Mouse (Mus musculus) midbrain, embryonic 10.5 days (tissue): ENCODE results near the gene Etnk2. TPM values are rescaled to one million over a fixed set of nuclear protein-coding genes. Genes with fewer than 3 reads are reported as not detected.

Experiments used
- DNase-seq: peaks from one replicate; pipeline ENCODE4 v3.0.0-alpha.2; 2017; ENCODE audit warnings: low spot score
- H3K27ac ChIP-seq: fragments of 300-500 bp; sonication (generic); replicated peaks from 2 replicates; pipeline ENCODE4 v1.5.1; 2016; ENCODE audit warnings: mild to moderate bottlenecking
- H3K27me3 ChIP-seq: fragments of 300-500 bp; sonication (generic); 2 replicates; pipeline ENCODE4 v1.6.1; 2016; ENCODE audit warnings: low read depth, mild to moderate bottlenecking; ENCODE audit not compliant: poor library complexity, severe bottlenecking
- H3K36me3 ChIP-seq: fragments of 300-500 bp; sonication (generic); 2 replicates; pipeline ENCODE4 v1.6.1; 2016; ENCODE audit warnings: mild to moderate bottlenecking, moderate library complexity
- H3K4me1 ChIP-seq: fragments of 300-500 bp; sonication (generic); 2 replicates; pipeline ENCODE4 v1.6.1; 2016
- H3K4me3 ChIP-seq: fragments of 300-500 bp; sonication (generic); 2 replicates; pipeline ENCODE4 v1.5.1; 2016; ENCODE audit warnings: mild to moderate bottlenecking, moderate library complexity
- H3K9me3 ChIP-seq: fragments of 300-500 bp; sonication (generic); replicated peaks from 2 replicates; pipeline ENCODE4 v1.6.1; 2016; ENCODE audit warnings: mild to moderate bottlenecking
- WGBS: fragments of 180-500 bp; shearing (Covaris S2); methylation state at CpG from one replicate; pipeline ENCODE4 v1.1.7; 2016; 5-methylcytosine and 5-hydroxymethylcytosine counted together
- polyA plus RNA-seq: library from polyadenylated mRNA; unstranded; fragments of >200 nt; fragmentation: Nextera tagmentation; extraction: Ambion mirVana; gene quantifications from 2 replicates; pipeline ENCODE4 v1.2.1, GENCODE M21; 2016

Gene Etnk2
- polyA plus RNA-seq, 1 experiment from 2014 or later, result 3.9 TPM

- H3K36me3 ChIP-seq, result peaks cover 51% of the 10 kb centered on the region
- WGBS, result 75% methylated on average over 4 of the region's 4 CpGs
- H3K4me1 ChIP-seq, result peaks cover 72% of the 10 kb centered on the region
Observed at GRCm38 (mm10) chr1:133394702-133395101, 31.3 kb downstream of the Etnk2 start.

GRCm38 (mm10) chr1:133396693-133397092 is 33.3 kb downstream of the Etnk2 start:
- Histone ChIP-seq H3K9me3 (peaks cover 6% of the 10 kb centered on the region; the same call in 1 of the 2 replicates), H3K27ac (peak overlapping the region; percentile 90), H3K27me3 (peaks cover 24% of the 10 kb centered on the region), H3K4me3 (0 out of 2 replicates have a peak overlapping the region, but pooled peaks have one; percentile 44), H3K4me1 (peaks cover 83% of the 10 kb centered on the region), H3K36me3 (peaks cover 48% of the 10 kb centered on the region)
- 87% methylated on average over 5 of the region's 5 CpGs for WGBS
- DNase-seq, result no peak

More at GRCm38 (mm10) chr1:133394702-133395101, 31.3 kb downstream of the Etnk2 start:
- H3K27me3 ChIP-seq, result peaks cover 12% of the 10 kb centered on the region
- H3K27ac ChIP-seq, result no peak overlapping the region
- no peak overlapping the region for H3K4me3 ChIP-seq
- peaks cover 11% of the 10 kb centered on the region; the same call in 1 of the 2 replicates for H3K9me3 ChIP-seq
- no peak for DNase-seq

- peak overlapping the region; percentile 44 for H3K4me3 ChIP-seq
- no peak for DNase-seq
- H3K36me3 ChIP-seq, result peaks cover 48% of the 10 kb centered on the region
- 58% methylated on average over 5 of the region's 5 CpGs for WGBS
- peaks cover 24% of the 10 kb centered on the region for H3K27me3 ChIP-seq
- H3K9me3 ChIP-seq, result peaks cover 2% of the 10 kb centered on the region; the same call in 1 of the 2 replicates
- H3K27ac ChIP-seq, result peak overlapping the region; percentile 90
- H3K4me1 ChIP-seq, result peaks cover 83% of the 10 kb centered on the region
Observed at GRCm38 (mm10) chr1:133397094-133397482, 33.7 kb downstream of the Etnk2 start.

GRCm38 (mm10) chr1:133397483-133398237 is 34.3 kb downstream of the Etnk2 start:
- Histone ChIP-seq H3K9me3 (no peaks in the 10 kb centered on the region; the same call in 1 of the 2 replicates), H3K4me1 (peaks cover 83% of the 10 kb centered on the region), H3K36me3 (peaks cover 48% of the 10 kb centered on the region), H3K27ac (peak overlapping the region; percentile 90), H3K4me3 (peak overlapping the region; percentile 44), H3K27me3 (peaks cover 24% of the 10 kb centered on the region)
- 3% methylated on average over 17 of the region's 17 CpGs for WGBS
- DNase-seq, result peak; percentile 89

- Histone ChIP-seq H3K27me3 (peaks cover 24% of the 10 kb centered on the region), H3K27ac (peak overlapping the region; percentile 90), H3K4me1 (peaks cover 72% of the 10 kb centered on the region), H3K4me3 (no peak overlapping the region), H3K36me3 (peaks cover 56% of the 10 kb centered on the region), H3K9me3 (no peaks in the 10 kb centered on the region; the same call in 1 of the 2 replicates)
- WGBS, result 85% methylated on average over 13 of the region's 13 CpGs
- no peak for DNase-seq
Observed at GRCm38 (mm10) chr1:133400014-133400725, 36.8 kb downstream of the Etnk2 start.

- WGBS, result 89% methylated on average over 4 of the region's 4 CpGs
- H3K4me1 ChIP-seq, result peaks cover 66% of the 10 kb centered on the region
- H3K36me3 ChIP-seq, result peaks cover 66% of the 10 kb centered on the region
- H3K27ac ChIP-seq, result 0 out of 2 replicates have a peak overlapping the region, but pooled peaks have one; percentile 17
- H3K27me3 ChIP-seq, result peaks cover 18% of the 10 kb centered on the region
- H3K9me3 ChIP-seq, result peaks cover 4% of the 10 kb centered on the region; the same call in 1 of the 2 replicates
- no peak overlapping the region for H3K4me3 ChIP-seq
- DNase-seq, result no peak
Observed at GRCm38 (mm10) chr1:133404005-133404404, 40.6 kb downstream of the Etnk2 start.

- Histone ChIP-seq H3K4me1 (peaks cover 71% of the 10 kb centered on the region), H3K27ac (peak overlapping the region; percentile 78), H3K4me3 (no peak overlapping the region), H3K27me3 (no peaks in the 10 kb centered on the region), H3K36me3 (peaks cover 57% of the 10 kb centered on the region), H3K9me3 (peaks cover 4% of the 10 kb centered on the region; the same call in 1 of the 2 replicates)
- DNase-seq, result no peak
- 86% methylated on average over 7 of the region's 7 CpGs for WGBS
Observed at GRCm38 (mm10) chr1:133406614-133407013, 43.2 kb downstream of the Etnk2 start.

- Histone ChIP-seq H3K4me3 (no peak overlapping the region), H3K9me3 (peaks cover 4% of the 10 kb centered on the region; the same call in 1 of the 2 replicates), H3K27ac (peak overlapping the region; percentile 78), H3K27me3 (no peaks in the 10 kb centered on the region), H3K36me3 (peaks cover 49% of the 10 kb centered on the region), H3K4me1 (peaks cover 79% of the 10 kb centered on the region)
- DNase-seq, result no peak
- 49% methylated on average over 6 of the region's 6 CpGs for WGBS
Observed at GRCm38 (mm10) chr1:133407436-133407835, 44.1 kb downstream of the Etnk2 start.

GRCm38 (mm10) chr1:133408321-133408720 is 44.9 kb downstream of the Etnk2 start:
- H3K4me3 ChIP-seq, result peak overlapping the region; percentile 46
- peaks cover 45% of the 10 kb centered on the region for H3K36me3 ChIP-seq
- no peaks in the 10 kb centered on the region for H3K27me3 ChIP-seq
- WGBS, result 38% methylated on average over 9 of the region's 9 CpGs
- peaks cover 4% of the 10 kb centered on the region; the same call in 1 of the 2 replicates for H3K9me3 ChIP-seq
- peaks cover 88% of the 10 kb centered on the region for H3K4me1 ChIP-seq
- peak overlapping the region; percentile 84 for H3K27ac ChIP-seq
- no peak for DNase-seq

- Histone ChIP-seq H3K27me3 (no peaks in the 10 kb centered on the region), H3K9me3 (peaks cover 4% of the 10 kb centered on the region; the same call in 1 of the 2 replicates), H3K27ac (peak overlapping the region; percentile 84), H3K4me3 (peak overlapping the region; percentile 46), H3K36me3 (peaks cover 38% of the 10 kb centered on the region), H3K4me1 (peaks cover 94% of the 10 kb centered on the region)
- WGBS, result 5% methylated on average over 6 of the region's 6 CpGs
- DNase-seq, result peak; percentile 80
Observed at GRCm38 (mm10) chr1:133408880-133409516, 45.6 kb downstream of the Etnk2 start.

- Histone ChIP-seq H3K4me3 (peak overlapping the region; percentile 46), H3K36me3 (peaks cover 31% of the 10 kb centered on the region), H3K9me3 (peaks cover 4% of the 10 kb centered on the region; the same call in 1 of the 2 replicates), H3K27ac (peak overlapping the region; percentile 84), H3K4me1 (peaks cover 94% of the 10 kb centered on the region), H3K27me3 (no peaks in the 10 kb centered on the region)
- 64% methylated on average over 9 of the region's 9 CpGs for WGBS
- no peak for DNase-seq
Observed at GRCm38 (mm10) chr1:133409786-133410185, 46.4 kb downstream of the Etnk2 start.

- peak overlapping the region; percentile 24; the same call in 1 of the 2 replicates for H3K4me3 ChIP-seq
Observed at GRCm38 (mm10) chr1:133411506-133412147, 48.3 kb downstream of the Etnk2 start.

More at GRCm38 (mm10) chr1:133411506-133412147, 48.3 kb downstream of the Etnk2 start:
- no peaks in the 10 kb centered on the region for H3K27me3 ChIP-seq
- H3K36me3 ChIP-seq, result peaks cover 23% of the 10 kb centered on the region
- no peaks in the 10 kb centered on the region for H3K9me3 ChIP-seq
- no peak for DNase-seq
- H3K4me1 ChIP-seq, result peaks cover 100% of the 10 kb centered on the region
- H3K27ac ChIP-seq, result peak overlapping the region; percentile 84
- WGBS, result 60% methylated on average over 8 of the region's 8 CpGs
